Mouse (Mus musculus): Measurements from ENCODE around the gene Il17rc. TPM values are rescaled to one million over a fixed set of nuclear protein-coding genes. Genes with fewer than 3 reads are reported as not detected.

Gene Il17rc
- total RNA-seq, 1 experiment: 6.2 TPM

- no peak for DNase-seq (ENCODE audit: low read depth, low spot score)
- Histone ChIP-seq H3K9ac (ENCODE audit: insufficient read depth, low read depth, low read length, poor library complexity, severe bottlenecking) (no peak overlapping the region), H3K4me1 (ENCODE audit: control insufficient read depth in 2 of 2, insufficient read depth in 2 of 2, low read length in 2 of 2, poor library complexity in 1 of 2) (peaks cover 0 to 6% of the 10 kb centered on the region in 2 experiments; a peak in 1 of 4 replicates), H3K36me3 (ENCODE audit: control insufficient read depth, insufficient read depth, low read length, poor library complexity, severe bottlenecking) (no peaks in the 10 kb centered on the region), H3K4me3 (ENCODE audit: insufficient read depth in 1 of 2, low read depth in 1 of 2, low read length in 2 of 2, poor library complexity in 1 of 2, severe bottlenecking in 1 of 2) (no peak overlapping the region), H3K27ac (ENCODE audit: insufficient read depth, low read depth, low read length, poor library complexity, severe bottlenecking) (no peak overlapping the region), H3K9me3 (ENCODE audit: control insufficient read depth, insufficient read depth, low read depth, low read length) (no peaks in the 10 kb centered on the region)
- in situ Hi-C loops (cut with MboI; ENCODE audit: low sequenced_read_pairs in 2 of 2, unreplicated experiment in 2 of 2): no loop called here
- TF ChIP-seq HCFC1 (IDR thresholded peaks at IDR 0.05; ENCODE audit: borderline replicate concordance, insufficient read depth, low read length) (no peak), CHD2 (IDR thresholded peaks at IDR 0.05; ENCODE audit: low read depth, low read length) (no peak), ZNF384 (IDR thresholded peaks at IDR 0.05; ENCODE audit: low read depth, low read length) (no peak), ZC3H11A (IDR thresholded peaks at IDR 0.05; ENCODE audit: borderline replicate concordance, low read depth, low read length) (no peak), MAFK (IDR thresholded peaks at IDR 0.05; ENCODE audit: insufficient read depth, low read depth, low read length) (no peak)
Observed at GRCm38 (mm10) chr6:113480555-113481373, 9.5 kb downstream of the Il17rc start.

- Histone ChIP-seq H3K4me1 (ENCODE audit: control insufficient read depth in 2 of 2, insufficient read depth in 2 of 2, low read length in 2 of 2, poor library complexity in 1 of 2) (peaks cover 7 to 10% of the 10 kb centered on the region in 2 experiments; a peak in 3 of 4 replicates), H3K27ac (ENCODE audit: insufficient read depth, low read depth, low read length, poor library complexity, severe bottlenecking) (peak overlapping the region; percentile 35; the same call in 1 of the 2 replicates), H3K9me3 (ENCODE audit: control insufficient read depth, insufficient read depth, low read depth, low read length) (no peaks in the 10 kb centered on the region), H3K36me3 (ENCODE audit: control insufficient read depth, insufficient read depth, low read length, poor library complexity, severe bottlenecking) (no peaks in the 10 kb centered on the region; the same call in 1 of the 2 replicates), H3K4me3 (ENCODE audit: insufficient read depth in 1 of 2, low read depth in 1 of 2, low read length in 2 of 2, poor library complexity in 1 of 2, severe bottlenecking in 1 of 2) (peak overlapping the region; percentile 69 to 88), H3K9ac (ENCODE audit: insufficient read depth, low read depth, low read length, poor library complexity, severe bottlenecking) (peak overlapping the region; percentile 63)
- in situ Hi-C loops (cut with MboI; ENCODE audit: low sequenced_read_pairs in 2 of 2, unreplicated experiment in 2 of 2): no loop called here
- no peak for DNase-seq (ENCODE audit: low read depth, low spot score)
- no peak for TF ChIP-seq ZC3H11A (IDR thresholded peaks at IDR 0.05; ENCODE audit: borderline replicate concordance, low read depth, low read length)
- TF ChIP-seq ZNF384 (IDR thresholded peaks at IDR 0.05; ENCODE audit: low read depth, low read length): no peak
- TF ChIP-seq MAFK (IDR thresholded peaks at IDR 0.05; ENCODE audit: insufficient read depth, low read depth, low read length): no peak
- no peak for TF ChIP-seq HCFC1 (IDR thresholded peaks at IDR 0.05; ENCODE audit: borderline replicate concordance, insufficient read depth, low read length)
- TF ChIP-seq CHD2 (IDR thresholded peaks at IDR 0.05; ENCODE audit: low read depth, low read length): no peak
Observed at GRCm38 (mm10) chr6:113482477-113483099, 11.4 kb downstream of the Il17rc start.

- Histone ChIP-seq H3K27ac (ENCODE audit: insufficient read depth, low read depth, low read length, poor library complexity, severe bottlenecking) (peak within 1 kb of the TSS; percentile 38; the same call in 1 of the 2 replicates), H3K4me1 (ENCODE audit: control insufficient read depth in 2 of 2, insufficient read depth in 2 of 2, low read length in 2 of 2, poor library complexity in 1 of 2) (peaks cover 10 to 16% of the 10 kb centered on the region in 2 experiments), H3K9me3 (ENCODE audit: control insufficient read depth, insufficient read depth, low read depth, low read length) (no peaks in the 10 kb centered on the region), H3K4me3 (ENCODE audit: insufficient read depth in 1 of 2, low read depth in 1 of 2, low read length in 2 of 2, poor library complexity in 1 of 2, severe bottlenecking in 1 of 2) (peak within 1 kb of the TSS; percentile 69 to 97), H3K36me3 (ENCODE audit: control insufficient read depth, insufficient read depth, low read length, poor library complexity, severe bottlenecking) (no peaks in the 10 kb centered on the region; the same call in 1 of the 2 replicates), H3K9ac (ENCODE audit: insufficient read depth, low read depth, low read length, poor library complexity, severe bottlenecking) (peak within 1 kb of the TSS; percentile 67)
- peak; percentile 99 for DNase-seq (ENCODE audit: low read depth, low spot score)
- in situ Hi-C loops (cut with MboI; ENCODE audit: low sequenced_read_pairs in 2 of 2, unreplicated experiment in 2 of 2): no loop called here
- TF ChIP-seq CHD2 (IDR thresholded peaks at IDR 0.05; ENCODE audit: low read depth, low read length) (no peak), ZNF384 (IDR thresholded peaks at IDR 0.05; ENCODE audit: low read depth, low read length) (peak; percentile 99), MAFK (IDR thresholded peaks at IDR 0.05; ENCODE audit: insufficient read depth, low read depth, low read length) (0 out of 2 replicates have a peak, but pooled peaks have one; percentile 9)
Observed at GRCm38 (mm10) chr6:113483100-113483615, 11.9 kb downstream of the Il17rc start, which contains the start of gene Creld1. Gene Creld1, plus strand, starts transcription at chr6:113483297.

GRCm38 (mm10) chr6:113483729-113484128, 12.5 kb downstream of the Il17rc start:
- Histone ChIP-seq H3K9ac (ENCODE audit: insufficient read depth, low read depth, low read length, poor library complexity, severe bottlenecking) (peak overlapping the region; percentile 67), H3K4me3 (ENCODE audit: insufficient read depth in 1 of 2, low read depth in 1 of 2, low read length in 2 of 2, poor library complexity in 1 of 2, severe bottlenecking in 1 of 2) (peak overlapping the region; percentile 49 to 97), H3K4me1 (ENCODE audit: control insufficient read depth in 2 of 2, insufficient read depth in 2 of 2, low read length in 2 of 2, poor library complexity in 1 of 2) (peaks cover 10 to 18% of the 10 kb centered on the region in 2 experiments), H3K27ac (ENCODE audit: insufficient read depth, low read depth, low read length, poor library complexity, severe bottlenecking) (peak overlapping the region; percentile 38; the same call in 1 of the 2 replicates), H3K9me3 (ENCODE audit: control insufficient read depth, insufficient read depth, low read depth, low read length) (no peaks in the 10 kb centered on the region), H3K36me3 (ENCODE audit: control insufficient read depth, insufficient read depth, low read length, poor library complexity, severe bottlenecking) (no peaks in the 10 kb centered on the region; the same call in 1 of the 2 replicates)
- DNase-seq (ENCODE audit: low read depth, low spot score): no peak
- TF ChIP-seq HCFC1 (IDR thresholded peaks at IDR 0.05; ENCODE audit: borderline replicate concordance, insufficient read depth, low read length) (no peak), MAFK (IDR thresholded peaks at IDR 0.05; ENCODE audit: insufficient read depth, low read depth, low read length) (no peak)
- in situ Hi-C loops (cut with MboI; ENCODE audit: low sequenced_read_pairs in 2 of 2, unreplicated experiment in 2 of 2): no loop called here

Measured in ES-E14 (cell line).